Mouse (Mus musculus): ENCODE measurements around the gene Evi5. TPM values are rescaled to one million over a fixed set of nuclear protein-coding genes. Genes with fewer than 3 reads are reported as not detected.

Evi5 gene
- polyA plus RNA-seq, 1 experiment = 16.5 TPM

- no peak for TF ChIP-seq CTCF (IDR thresholded peaks at IDR 0.05; ENCODE audit: insufficient read depth, low read length)
- TF ChIP-seq POLR2A (IDR thresholded peaks at IDR 0.05; ENCODE audit: borderline replicate concordance, extremely low read depth, low read depth, low read length) = no peak
- 81% methylated on average over 5 of the region's 5 CpGs for WGBS
Observed at GRCm38 (mm10) chr5:107739023-107739422, 135.9 kb downstream of the Evi5 start.

GRCm38 (mm10) chr5:107738296-107738695 is 136.6 kb downstream of the Evi5 start:
- Histone ChIP-seq H3K4me1 (ENCODE audit: control insufficient read depth, insufficient read depth, low read length) (no peaks in the 10 kb centered on the region), H3K4me3 (replicated peaks; ENCODE audit: extremely low read depth, low read depth, low read length) (no peak overlapping the region)
- WGBS = 79% methylated on average over 3 of the region's 3 CpGs
- TF ChIP-seq POLR2A (IDR thresholded peaks at IDR 0.05; ENCODE audit: borderline replicate concordance, extremely low read depth, low read depth, low read length) (no peak), CTCF (IDR thresholded peaks at IDR 0.05; ENCODE audit: insufficient read depth, low read length) (no peak)
- DNase-seq = no peak

More at GRCm38 (mm10) chr5:107739023-107739422, 135.9 kb downstream of the Evi5 start:
- Histone ChIP-seq H3K4me3 (replicated peaks; ENCODE audit: extremely low read depth, low read depth, low read length) (no peak overlapping the region), H3K4me1 (ENCODE audit: control insufficient read depth, insufficient read depth, low read length) (no peaks in the 10 kb centered on the region)
- DNase-seq = no peak

GRCm38 (mm10) chr5:107736171-107736570 is 138.7 kb downstream of the Evi5 start:
- TF ChIP-seq CTCF (IDR thresholded peaks at IDR 0.05; ENCODE audit: insufficient read depth, low read length) = no peak
- no peak for TF ChIP-seq POLR2A (IDR thresholded peaks at IDR 0.05; ENCODE audit: borderline replicate concordance, extremely low read depth, low read depth, low read length)
- WGBS = 71% methylated on average over 5 of the region's 5 CpGs
- no peak for DNase-seq
- H3K4me3 ChIP-seq (replicated peaks; ENCODE audit: extremely low read depth, low read depth, low read length) = no peak overlapping the region
- no peaks in the 10 kb centered on the region for H3K4me1 ChIP-seq (ENCODE audit: control insufficient read depth, insufficient read depth, low read length)

GRCm38 (mm10) chr5:107731844-107732243 is 143.1 kb downstream of the Evi5 start:
- 46% methylated on average over 2 of the region's 2 CpGs for WGBS
- DNase-seq = no peak
- Histone ChIP-seq H3K4me3 (replicated peaks; ENCODE audit: extremely low read depth, low read depth, low read length) (no peak overlapping the region), H3K4me1 (ENCODE audit: control insufficient read depth, insufficient read depth, low read length) (no peaks in the 10 kb centered on the region)
- no peak for TF ChIP-seq POLR2A (IDR thresholded peaks at IDR 0.05; ENCODE audit: borderline replicate concordance, extremely low read depth, low read depth, low read length)
- no peak for TF ChIP-seq CTCF (IDR thresholded peaks at IDR 0.05; ENCODE audit: insufficient read depth, low read length)

GRCm38 (mm10) chr5:107731408-107731807 is 143.5 kb downstream of the Evi5 start:
- WGBS = 41% methylated on average over 3 of the region's 3 CpGs
- DNase-seq = no peak
- Histone ChIP-seq H3K4me3 (replicated peaks; ENCODE audit: extremely low read depth, low read depth, low read length) (no peak overlapping the region), H3K4me1 (ENCODE audit: control insufficient read depth, insufficient read depth, low read length) (no peaks in the 10 kb centered on the region; the same call in 1 of the 2 replicates)
- no peak for TF ChIP-seq CTCF (IDR thresholded peaks at IDR 0.05; ENCODE audit: insufficient read depth, low read length)
- no peak for TF ChIP-seq POLR2A (IDR thresholded peaks at IDR 0.05; ENCODE audit: borderline replicate concordance, extremely low read depth, low read depth, low read length)

- H3K4me1 ChIP-seq (ENCODE audit: control insufficient read depth, insufficient read depth, low read length) = peaks cover 24% of the 10 kb centered on the region
- no peak for TF ChIP-seq CTCF (IDR thresholded peaks at IDR 0.05; ENCODE audit: insufficient read depth, low read length)
- 27% methylated on average over 12 of the region's 12 CpGs for WGBS
- H3K4me3 ChIP-seq (replicated peaks; ENCODE audit: extremely low read depth, low read depth, low read length) = no peak overlapping the region
- no peak for DNase-seq
Observed at GRCm38 (mm10) chr5:107727007-107727402, 147.9 kb downstream of the Evi5 start.

GRCm38 (mm10) chr5:107726281-107727006 is 148.5 kb downstream of the Evi5 start:
- 1% methylated on average over 57 of the region's 57 CpGs for WGBS
- DNase-seq = peak; percentile 18
- TF ChIP-seq POLR2A (IDR thresholded peaks at IDR 0.05; ENCODE audit: borderline replicate concordance, extremely low read depth, low read depth, low read length) (no peak), CTCF (IDR thresholded peaks at IDR 0.05; ENCODE audit: insufficient read depth, low read length) (no peak)
- H3K4me3 ChIP-seq (replicated peaks; ENCODE audit: extremely low read depth, low read depth, low read length) = peak overlapping the region; percentile 24
- peaks cover 27% of the 10 kb centered on the region for H3K4me1 ChIP-seq (ENCODE audit: control insufficient read depth, insufficient read depth, low read length)

- Histone ChIP-seq H3K4me1 (ENCODE audit: control insufficient read depth, insufficient read depth, low read length) (peaks cover 30% of the 10 kb centered on the region), H3K4me3 (replicated peaks; ENCODE audit: extremely low read depth, low read depth, low read length) (peak within 1 kb of the TSS; percentile 24)
- TF ChIP-seq POLR2A (IDR thresholded peaks at IDR 0.05; ENCODE audit: borderline replicate concordance, extremely low read depth, low read depth, low read length) (no peak), CTCF (IDR thresholded peaks at IDR 0.05; ENCODE audit: insufficient read depth, low read length) (no peak)
- 2% methylated on average over 37 of the region's 41 CpGs for WGBS
- peak; percentile 23 for DNase-seq
Observed at GRCm38 (mm10) chr5:107725435-107726261, 149.3 kb downstream of the Evi5 start, which contains the start of gene Gfi1. TSS of gene Gfi1 (minus strand) at chr5:107726036.

- peak overlapping the region; percentile 20 for H3K4me3 ChIP-seq (replicated peaks; ENCODE audit: extremely low read depth, low read depth, low read length)
Observed at GRCm38 (mm10) chr5:107724661-107725434, 150.1 kb downstream of the Evi5 start.

More at GRCm38 (mm10) chr5:107724661-107725434, 150.1 kb downstream of the Evi5 start:
- H3K4me1 ChIP-seq (ENCODE audit: control insufficient read depth, insufficient read depth, low read length) = peaks cover 30% of the 10 kb centered on the region
- DNase-seq = peak; percentile 17
- 2% methylated on average over 52 of the region's 52 CpGs for WGBS
- no peak for TF ChIP-seq CTCF (IDR thresholded peaks at IDR 0.05; ENCODE audit: insufficient read depth, low read length)
